Mouse (Mus musculus) olfactory bulb, adult 2 months (tissue): Measurements from ENCODE around the gene Tenm2.

Experiments used
- CTCF ChIP-seq: fragments of 200-500 bp; IDR thresholded peaks from 2 replicates; pipeline ENCODE4 v1.5.1; 2012; ENCODE audit warnings: low read depth, mild to moderate bottlenecking, low read length, moderate library complexity; ENCODE audit not compliant: insufficient read depth
- POLR2A ChIP-seq: fragments of 200-500 bp; IDR thresholded peaks from 2 replicates; pipeline ENCODE4 v1.6.1; 2012; ENCODE audit warnings: mild to moderate bottlenecking, low read depth, low read length, moderate library complexity; ENCODE audit not compliant: insufficient read depth

GRCm38 (mm10) chr11:36604815-36605382 lies 630.9 kb downstream of the Tenm2 start:
- TF ChIP-seq CTCF (no peak), POLR2A (no peak)
